Comparison of ENCODE assay signal across 26 mouse cellular contexts in the genomic region with DNA sequence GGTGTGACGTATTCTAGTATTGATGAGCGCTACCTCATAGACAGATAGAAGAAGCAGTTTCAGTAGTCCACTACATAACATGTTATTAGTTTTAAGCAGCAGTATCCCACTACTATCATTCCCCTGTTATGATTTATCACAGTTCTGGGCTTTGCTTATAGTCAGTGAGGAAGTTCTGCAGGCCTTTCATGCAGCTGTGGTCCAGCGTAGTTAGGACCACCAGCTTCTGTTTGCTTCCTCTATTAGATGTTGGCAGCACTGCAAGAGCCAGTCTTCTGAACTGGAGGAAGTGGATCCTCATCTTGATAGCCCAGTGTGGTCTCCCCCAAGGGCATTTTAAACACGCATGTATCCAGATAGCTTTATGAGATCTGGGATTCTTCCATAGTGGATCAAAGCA.
"Had no signal": no experiment of that assay in that cellular context is flagged by ENCODE, and none has a peak within 500 bp of the region (broad histone marks: within the 10 kb centered on the region; RNA-seq: fewer than 3 reads in every experiment).

No protein-coding gene starts in this region.

- H3K9me3 ChIP-seq: heart, embryonic 10.5 days; heart, embryonic 12.5 days; hindbrain, embryonic 13.5 days; hindbrain, embryonic 15.5 days; kidney, embryonic 15.5 days; limb, embryonic 13.5 days; limb, embryonic 15.5 days; liver, embryonic 12.5 days had no signal

- H3K4me1 ChIP-seq: heart, embryonic 10.5 days; hindbrain, embryonic 13.5 days; hindbrain, embryonic 15.5 days; kidney, embryonic 15.5 days; limb, embryonic 13.5 days; limb, embryonic 15.5 days; liver, embryonic 12.5 days had no signal

- H3K4me3 ChIP-seq: gastrocnemius, adult 2 months; heart, adult 2 months; heart, embryonic 10.5 days; heart, embryonic 12.5 days; hindbrain, embryonic 13.5 days; hindbrain, embryonic 15.5 days; kidney, embryonic 15.5 days; limb, embryonic 13.5 days; limb, embryonic 15.5 days; liver, embryonic 12.5 days had no signal

- H3K9ac ChIP-seq: heart, embryonic 12.5 days; hindbrain, embryonic 13.5 days; hindbrain, embryonic 15.5 days; kidney, embryonic 15.5 days; limb, embryonic 13.5 days; limb, embryonic 15.5 days; liver, embryonic 12.5 days; liver, embryonic 14.5 days had no signal

- ATAC-seq: hindbrain, postnatal 0 days; intestine, embryonic 16.5 days; liver, embryonic 12.5 days had no signal

- H3K27ac ChIP-seq: gastrocnemius, adult 2 months; heart, adult 2 months; heart, embryonic 10.5 days; hindbrain, embryonic 13.5 days; hindbrain, embryonic 15.5 days; hindbrain, postnatal 0 days; kidney, embryonic 15.5 days; kidney, postnatal 0 days; limb, embryonic 13.5 days; limb, embryonic 15.5 days; liver, embryonic 12.5 days; liver, embryonic 14.5 days had no signal

- H3K36me3 ChIP-seq: heart, embryonic 10.5 days; heart, embryonic 12.5 days; hindbrain, embryonic 13.5 days; hindbrain, embryonic 15.5 days; kidney, embryonic 15.5 days; limb, embryonic 13.5 days; limb, embryonic 15.5 days; liver, embryonic 12.5 days had no signal

- H3K4me2 ChIP-seq: heart, embryonic 12.5 days; hindbrain, embryonic 13.5 days; hindbrain, embryonic 15.5 days; kidney, embryonic 15.5 days; limb, embryonic 13.5 days; limb, embryonic 15.5 days; liver, embryonic 12.5 days had no signal

- DNase-seq: gastrocnemius, adult 2 months; gastrocnemius, postnatal 14 days; gastrocnemius, postnatal 36 days; heart, adult 2 months; heart, postnatal 10 days; heart, postnatal 4 days; kidney, adult 11 months; kidney, adult 2 months; kidney, adult 9 months; kidney, postnatal 14 days; kidney, postnatal 36 days; layer of hippocampus, adult 9-11 months; layer of hippocampus, postnatal 36 days; left cerebral cortex, postnatal 4 days had no signal

- H3K27me3 ChIP-seq: heart, embryonic 12.5 days; hindbrain, embryonic 13.5 days; hindbrain, embryonic 15.5 days; kidney, embryonic 15.5 days; limb, embryonic 13.5 days; limb, embryonic 15.5 days; liver, embryonic 12.5 days had no signal
